Mouse (Mus musculus) adrenal gland, adult 18-20 months (tissue): ENCODE data around the gene Mydgf. TPM values are rescaled to one million over a fixed set of nuclear protein-coding genes. Genes with fewer than 3 reads are reported as not detected.

Experiments
- DNase-seq, 2 experiments: peaks; one replicate each; pipeline ENCODE4 v3.0.0; 2021 to 2022; ENCODE audit warnings: low spot score in 2 of 2
- long read RNA-seq, 2 experiments: library from polyadenylated mRNA; stranded (forward); transcript quantifications; one replicate each; pipeline ENCODE4 v2.0.0; 2021
- total RNA-seq, 2 experiments: library from RNA; stranded (reverse); gene quantifications; 1 replicate in 1 of 2; 2 replicates in 1 of 2; pipeline ENCODE4 v1.2.3; 2021

The Mydgf gene
- total RNA-seq: 10 to 100 TPM; 49.6 to 56.6 TPM
- long read RNA-seq, experiment 1, transcript Mydgf-201 (6 exons, 1,710 nt): major isoform, 33 of 34 reads
- long read RNA-seq, experiment 1, partial matches to known transcripts: 0 of 34 reads
- long read RNA-seq, experiment 1, other reads (novel, unspliced or antisense): 1 of 34 reads
- long read RNA-seq, experiment 2, transcript Mydgf-201 (6 exons, 1,710 nt): major isoform, 108 of 116 reads
- long read RNA-seq, experiment 2, partial matches to known transcripts: 2 of 116 reads
- long read RNA-seq, experiment 2, other reads (novel, unspliced or antisense): 6 of 116 reads

- peak; percentile 94 to 95 for DNase-seq
These were observed at the start of gene Mydgf for GRCm38 (mm10) chr17:56183658-56184103. TSS of gene Mydgf (minus strand) at chr17:56183920.

GRCm38 (mm10) chr17:56233389-56233788, 49.7 kb upstream of the Mydgf start:
- DNase-seq: no peak

- no peak for DNase-seq
These were observed 46.2 kb upstream of the Mydgf start for GRCm38 (mm10) chr17:56229943-56230342.

GRCm38 (mm10) chr17:56226566-56226965, 42.8 kb upstream of the Mydgf start:
- DNase-seq: no peak

GRCm38 (mm10) chr17:56224916-56225315, 41.2 kb upstream of the Mydgf start:
- DNase-seq: no peak

- no peak for DNase-seq
These were observed 36.1 kb upstream of the Mydgf start for GRCm38 (mm10) chr17:56219805-56220204.

DNA sequence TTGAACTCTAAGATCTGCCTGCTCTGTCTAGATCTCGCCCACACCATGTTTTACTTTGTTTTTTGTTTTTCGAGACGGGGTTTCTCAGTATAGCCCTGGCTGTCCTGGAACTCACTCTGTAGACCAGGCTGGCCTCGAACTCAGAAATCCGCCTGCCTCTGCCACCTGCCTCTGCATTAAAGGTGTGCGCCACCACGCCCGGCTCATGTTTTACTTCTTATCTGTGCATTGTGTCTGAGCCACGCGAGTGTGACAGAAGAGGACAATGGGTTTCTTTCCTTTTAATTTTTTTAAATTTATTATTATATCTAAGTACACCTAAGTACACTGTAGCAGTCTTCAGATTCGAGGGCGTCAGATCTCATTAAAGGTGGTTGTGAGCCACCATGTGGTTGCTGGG, 35.5 kb upstream of the Mydgf start:
- no peak for DNase-seq

- peak; percentile 78 to 82 for DNase-seq
These were observed 34.9 kb upstream of the Mydgf start, which contains the start of gene Dpp9 for GRCm38 (mm10) chr17:56218377-56219191. TSS of gene Dpp9 (minus strand) at chr17:56218905.

DNA sequence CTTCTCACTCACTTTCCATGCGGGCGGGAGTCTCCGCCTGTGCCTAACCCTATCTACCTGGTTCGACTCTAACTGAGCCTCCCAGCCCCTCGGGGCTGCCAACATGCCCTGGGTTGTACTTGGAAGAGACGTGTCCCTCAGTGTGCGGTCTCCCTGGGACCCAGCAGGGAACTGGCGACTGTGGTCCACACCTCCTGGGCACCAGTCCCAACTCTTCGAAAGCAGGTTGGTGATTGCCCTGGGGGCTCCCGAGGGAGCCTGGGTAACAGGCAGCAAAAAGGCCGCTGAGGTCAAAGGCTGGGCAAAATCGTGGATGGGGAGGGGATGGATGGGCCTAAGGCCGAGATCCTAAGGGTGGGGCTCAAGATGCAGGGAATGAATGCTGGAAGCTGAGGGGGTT, 34.0 kb upstream of the Mydgf start:
- no peak for DNase-seq

DNA sequence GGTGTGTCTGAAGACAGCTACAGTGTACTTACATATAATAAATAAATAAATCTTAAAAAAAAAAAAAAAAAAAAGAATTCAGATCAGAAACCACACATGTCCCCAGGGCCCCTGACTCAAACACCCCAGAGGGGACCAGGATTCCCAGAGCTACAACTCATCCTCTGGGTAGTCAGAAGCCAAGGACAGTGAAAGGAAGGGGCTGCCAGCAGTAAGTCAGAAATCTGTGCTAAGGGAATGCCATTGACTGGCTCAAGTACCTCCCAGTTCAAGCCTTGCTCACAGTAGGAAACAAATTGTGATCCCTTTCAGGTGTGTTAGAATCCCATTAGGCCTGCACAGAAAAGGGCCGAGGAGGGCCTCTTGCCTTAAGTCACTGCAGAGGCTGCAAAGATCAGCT, 30.5 kb upstream of the Mydgf start:
- no peak for DNase-seq

DNA sequence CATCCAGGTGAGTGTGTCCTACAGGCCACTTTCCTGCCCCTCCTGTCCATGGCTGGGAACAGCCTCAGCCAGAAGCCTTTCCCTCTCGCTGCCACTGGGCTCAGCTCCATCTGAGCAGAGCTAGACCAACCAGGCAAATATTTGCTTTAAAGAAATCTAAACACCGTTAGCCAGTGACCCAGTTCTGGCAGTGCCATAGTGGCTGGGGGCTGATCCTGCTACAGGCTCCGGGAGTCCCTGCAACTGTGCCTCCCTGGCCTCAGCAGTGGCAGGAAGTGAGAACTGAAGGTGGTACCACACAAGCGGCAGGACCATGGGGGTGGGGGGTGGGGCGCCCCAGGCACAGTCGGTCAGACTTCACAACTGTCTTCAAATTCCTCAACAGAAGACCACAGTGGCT, 29.0 kb upstream of the Mydgf start:
- no peak for DNase-seq

DNA sequence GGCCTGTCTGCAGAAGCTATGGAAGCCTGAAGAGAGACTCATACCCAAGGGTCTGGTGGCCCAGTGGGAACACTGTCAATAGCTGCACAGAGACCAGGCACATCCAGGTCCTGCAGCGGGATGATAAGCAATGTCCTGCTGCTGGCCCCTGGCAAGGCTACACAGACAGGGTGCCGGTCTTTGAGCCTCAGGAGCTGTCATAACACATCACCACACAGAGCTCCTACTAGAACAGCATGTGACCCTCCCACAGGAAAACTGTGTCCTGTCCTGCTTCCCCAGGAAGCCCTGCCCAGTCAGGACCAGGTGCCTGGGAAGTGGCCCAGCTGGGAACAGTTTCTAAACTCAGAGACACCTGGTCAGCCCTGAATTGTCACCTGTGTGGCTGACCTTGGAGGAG, 27.4 kb upstream of the Mydgf start:
- DNase-seq: no peak

- no peak for DNase-seq
These were observed 25.1 kb upstream of the Mydgf start for GRCm38 (mm10) chr17:56208821-56209220.

GRCm38 (mm10) chr17:56207963-56208530, 24.3 kb upstream of the Mydgf start:
- DNase-seq: no peak

DNA sequence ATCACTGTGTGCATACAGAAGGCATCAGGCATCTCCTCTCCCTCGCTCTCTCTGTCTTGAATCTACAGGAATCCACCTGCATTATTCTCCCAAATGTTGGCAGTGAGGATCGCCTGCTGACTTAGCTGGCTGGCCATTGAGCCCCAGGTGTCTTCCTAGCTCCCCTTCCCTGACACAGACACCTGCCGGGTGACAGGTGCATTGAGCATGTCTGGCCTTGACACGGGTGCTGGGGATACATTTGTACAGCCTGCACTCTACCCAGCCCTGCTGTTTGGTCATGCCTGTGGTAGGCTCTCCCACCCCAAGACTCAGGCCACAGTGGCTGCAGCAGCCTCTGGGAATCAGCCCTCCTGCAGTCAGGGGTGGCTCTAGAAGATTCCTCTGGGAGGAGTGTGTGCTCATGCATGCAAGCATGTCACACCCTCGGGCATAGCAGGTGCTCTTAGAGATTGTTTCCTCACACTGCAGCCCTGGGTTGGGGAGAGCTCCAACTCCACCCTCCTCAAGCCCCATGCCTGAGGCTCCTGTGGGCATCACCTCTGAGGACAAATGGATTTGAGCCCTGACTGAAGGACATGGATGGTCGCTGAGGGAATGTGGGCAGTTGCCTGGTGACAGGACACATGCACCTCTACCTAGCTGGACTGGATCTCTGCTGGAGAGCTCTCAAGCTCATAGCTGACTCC, 23.4 kb upstream of the Mydgf start:
- DNase-seq: no peak

DNA sequence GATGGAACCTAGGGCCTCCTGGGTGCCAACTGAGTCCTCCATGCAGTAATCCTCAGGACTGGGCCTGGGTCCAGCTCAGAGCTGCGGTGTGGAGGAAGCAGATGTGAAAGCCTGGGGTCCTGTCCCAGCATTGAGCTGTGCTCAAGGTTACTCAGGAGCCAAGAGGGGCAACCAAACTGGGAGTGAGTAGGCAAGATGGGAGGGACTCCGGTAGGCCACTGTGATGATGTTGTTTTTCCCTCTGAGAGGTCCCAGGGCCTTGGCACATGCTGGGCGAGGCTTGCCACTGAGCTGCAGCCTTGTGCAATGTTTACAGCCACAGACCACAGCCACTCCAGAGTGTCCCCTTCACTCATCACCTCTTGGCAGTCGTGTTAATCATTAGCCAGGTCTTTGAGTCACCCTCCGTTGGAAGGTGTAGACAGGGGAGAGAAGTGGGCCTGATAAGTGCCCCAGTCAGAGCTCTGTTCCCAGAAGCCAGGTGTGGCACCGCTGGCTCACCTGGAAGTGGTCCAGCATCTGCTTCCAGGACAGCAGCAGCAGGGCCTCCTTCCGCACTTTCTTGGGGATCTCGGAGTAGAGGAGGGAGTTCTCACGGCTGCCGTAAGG, 22.7 kb upstream of the Mydgf start:
- DNase-seq: no peak

DNA sequence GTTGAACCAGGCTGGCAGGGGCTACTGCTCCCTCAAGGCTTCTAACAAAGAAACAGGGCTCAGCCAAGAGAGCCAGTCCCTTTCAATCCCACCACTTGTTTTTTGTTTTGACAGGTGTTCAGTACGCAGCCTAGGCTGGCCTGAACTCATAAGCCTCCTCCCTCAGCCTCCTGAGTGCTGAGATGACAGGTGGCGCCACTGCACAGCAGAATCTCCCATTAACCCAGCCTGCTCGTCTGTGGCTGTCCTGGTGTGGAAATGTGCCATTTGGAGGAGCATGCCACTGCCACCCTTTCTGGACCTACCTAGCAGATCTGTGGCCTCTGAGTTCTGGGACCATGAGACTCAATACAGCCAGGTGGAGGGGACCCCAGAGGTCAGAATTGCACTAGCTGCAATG, 20.0 kb upstream of the Mydgf start:
- DNase-seq: no peak

DNA sequence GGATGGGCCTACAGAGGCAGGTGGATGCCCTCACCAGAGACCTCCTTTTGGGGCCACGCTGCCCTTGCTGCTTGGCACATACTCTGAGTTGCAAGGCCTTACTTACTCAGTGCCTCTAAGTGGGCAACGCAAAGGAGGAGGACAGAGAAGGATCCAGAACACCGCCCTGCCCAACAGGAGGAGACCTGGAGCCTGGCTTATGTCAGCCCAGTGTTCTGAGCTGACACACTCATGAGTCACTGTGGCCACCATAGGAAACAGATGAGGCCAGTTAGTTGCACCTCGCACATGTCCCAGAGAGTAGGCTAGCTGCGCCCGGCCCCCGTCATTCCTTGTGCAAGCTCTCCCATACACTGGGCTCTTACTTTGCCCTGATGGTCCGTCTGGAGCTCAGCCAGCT, 18.8 kb upstream of the Mydgf start:
- DNase-seq: no peak

DNA sequence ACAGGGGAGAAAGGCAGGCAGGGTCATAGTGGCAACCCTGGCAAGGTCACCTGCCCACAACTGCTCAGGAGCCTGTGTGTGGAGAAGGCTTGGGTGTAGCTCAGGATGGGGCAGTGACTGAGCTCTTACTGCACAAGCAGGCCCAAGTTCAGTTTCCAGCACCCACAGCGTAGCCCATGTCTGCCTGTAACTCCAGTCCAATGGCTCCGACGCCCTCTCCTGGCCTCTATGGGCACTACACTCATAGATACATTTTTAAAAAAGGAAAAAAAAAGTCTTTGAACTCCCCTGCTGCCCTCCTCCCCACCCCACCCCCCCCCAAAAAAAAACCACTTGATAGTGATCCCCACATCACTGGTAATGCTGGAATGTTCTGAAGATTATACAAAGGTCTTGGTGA, 17.9 kb upstream of the Mydgf start:
- DNase-seq: no peak

- no peak for DNase-seq
These were observed 16.9 kb upstream of the Mydgf start for GRCm38 (mm10) chr17:56200586-56200985.

- no peak for DNase-seq
These were observed 13.1 kb upstream of the Mydgf start for GRCm38 (mm10) chr17:56196860-56197259.
